Mouse (Mus musculus): ENCODE measurements around the gene Chit1. TPM values are rescaled to one million over a fixed set of nuclear protein-coding genes. Genes with fewer than 3 reads are reported as not detected.

Chit1 gene
- total and polyA plus RNA-seq, 2 experiments from 2014 or later, result 0.19 to 0.41 TPM

DNA sequence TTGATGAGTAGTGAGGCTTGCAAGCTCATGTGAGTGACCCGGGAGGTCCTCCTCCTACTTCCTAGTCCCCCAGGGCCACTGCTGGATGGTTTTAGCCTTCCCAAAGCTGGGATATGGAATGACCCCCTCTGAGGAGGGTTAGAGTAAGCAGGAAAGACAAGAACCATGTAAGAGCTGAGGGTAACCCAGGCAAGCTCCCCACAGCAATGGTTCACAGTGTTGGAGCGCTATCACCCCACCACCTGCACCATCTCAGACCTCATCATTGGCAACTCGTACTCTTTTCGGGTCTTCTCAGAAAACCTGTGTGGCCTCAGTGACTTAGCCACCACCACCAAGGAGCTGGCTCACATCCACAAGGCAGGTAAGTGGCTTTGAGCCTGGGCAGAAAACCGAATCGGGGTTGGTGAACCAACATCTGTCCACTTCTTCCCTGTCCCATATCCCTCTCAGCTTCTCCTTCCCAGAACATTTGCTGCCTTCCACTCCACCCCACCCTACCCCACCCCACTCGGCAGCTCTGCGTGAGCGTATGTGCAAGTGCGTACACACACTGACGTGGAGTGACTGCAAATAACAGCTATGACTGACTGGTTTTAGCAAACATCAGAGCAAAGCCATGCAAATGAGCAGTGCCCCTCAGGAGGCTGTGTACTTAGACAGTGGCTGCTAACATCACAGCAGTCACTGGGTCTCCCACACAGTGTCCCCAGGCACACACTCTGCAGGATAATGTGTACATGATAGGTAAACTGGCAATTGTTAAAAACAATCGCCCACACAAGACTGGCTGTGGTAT is 87.4 kb downstream of the Chit1 start:
- 65% methylated on average over 12 of the region's 12 CpGs for WGBS
- Histone ChIP-seq H3K9ac (no peak overlapping the region), H3K27ac (ENCODE audit: low read depth, low read length) (no peak overlapping the region), H3K27me3 (ENCODE audit: insufficient read depth, low read length) (no peaks in the 10 kb centered on the region), H3K4me2 (ENCODE audit: low read depth) (no peak overlapping the region), H3K36me3 (ENCODE audit: insufficient read depth) (no peaks in the 10 kb centered on the region; the same call in 1 of the 2 replicates), H3K9me3 (ENCODE audit: low read length) (no peaks in the 10 kb centered on the region), H3K4me3 (ENCODE audit: low read depth, low read length) (no peak overlapping the region), H3K4me1 (ENCODE audit: insufficient read depth) (peaks cover 12% of the 10 kb centered on the region)
- TF ChIP-seq CTCF (IDR thresholded peaks at IDR 0.05; ENCODE audit: low read depth), result no peak
- ATAC-seq, result peak; percentile 42; the same call in 1 of the 2 replicates
- DNase-seq, result no peak

DNA sequence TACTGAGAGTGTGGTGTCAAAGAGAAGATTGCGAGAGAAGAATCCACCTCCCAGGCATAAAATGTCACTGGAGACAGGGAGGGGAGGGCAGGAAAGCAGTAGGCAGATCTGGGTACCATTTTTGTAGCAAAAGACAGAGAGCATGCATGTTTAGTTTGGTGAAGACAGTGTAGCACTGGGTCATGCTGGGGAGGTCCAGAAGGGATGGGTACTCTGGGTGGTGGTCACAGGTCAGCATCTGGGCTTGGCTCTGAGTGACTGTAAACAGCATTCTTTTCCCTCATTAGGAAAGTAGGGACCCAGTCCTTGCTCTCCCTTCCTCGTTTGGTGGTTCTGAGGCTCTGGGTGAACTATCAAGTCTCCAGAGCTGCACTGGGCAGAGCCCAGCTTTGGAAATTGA is 89.4 kb downstream of the Chit1 start:
- WGBS, result 67% methylated on average over 2 of the region's 2 CpGs
- DNase-seq (no peak), ATAC-seq (no peak)
- H3K4me3 ChIP-seq (ENCODE audit: low read depth, low read length), result no peak overlapping the region
- no peak for TF ChIP-seq CTCF (IDR thresholded peaks at IDR 0.05; ENCODE audit: low read depth)
- peak overlapping the region; percentile 59; the same call in 1 of the 2 replicates for H3K27ac ChIP-seq (ENCODE audit: low read depth, low read length)
- H3K9ac ChIP-seq, result no peak overlapping the region
- no peaks in the 10 kb centered on the region for H3K27me3 ChIP-seq (ENCODE audit: insufficient read depth, low read length)
- no peak overlapping the region for H3K4me2 ChIP-seq (ENCODE audit: low read depth)
- no peaks in the 10 kb centered on the region; the same call in 1 of the 2 replicates for H3K36me3 ChIP-seq (ENCODE audit: insufficient read depth)
- H3K9me3 ChIP-seq (ENCODE audit: low read length), result no peaks in the 10 kb centered on the region
- H3K4me1 ChIP-seq (ENCODE audit: insufficient read depth), result peaks cover 14% of the 10 kb centered on the region

Other genes starting within 250 kb of the Chit1 start
- 2.9 and 5.1 TPM in 2 replicates for gene Optc, start 203.2 kb upstream of the Chit1 start, total RNA-seq (2014; rRNA removed)
- gene Optc, start 203.2 kb upstream of the Chit1 start, polyA plus RNA-seq (2015; fragmentation: Nextera tagmentation; extraction: Ambion mirVana), result 1.8 and 2.4 TPM in 2 replicates
- 1.8 and 2.4 TPM in 2 replicates for gene Prelp, start 189.8 kb upstream of the Chit1 start, total RNA-seq (2014; rRNA removed)
- gene Prelp, start 189.8 kb upstream of the Chit1 start, polyA plus RNA-seq (2015; fragmentation: Nextera tagmentation; extraction: Ambion mirVana), result 3.8 and 5.0 TPM in 2 replicates
- gene Fmod, start 74.0 kb upstream of the Chit1 start, total RNA-seq (2014; rRNA removed), result 7.0 and 14.2 TPM in 2 replicates
- 14.7 and 19.6 TPM in 2 replicates for gene Fmod, start 74.0 kb upstream of the Chit1 start, polyA plus RNA-seq (2015; fragmentation: Nextera tagmentation; extraction: Ambion mirVana)
- 9.2 and 11.9 TPM in 2 replicates for gene Btg2, start 32.1 kb upstream of the Chit1 start, total RNA-seq (2014; rRNA removed)
- gene Btg2, start 32.1 kb upstream of the Chit1 start, polyA plus RNA-seq (2015; fragmentation: Nextera tagmentation; extraction: Ambion mirVana), result 10.1 and 12.0 TPM in 2 replicates
- gene Chil1, start 70.9 kb downstream of the Chit1 start, total RNA-seq (2014; rRNA removed), result 0.38 and 1.3 TPM in 2 replicates
- 3.3 and 4.1 TPM in 2 replicates for gene Chil1, start 70.9 kb downstream of the Chit1 start, polyA plus RNA-seq (2015; fragmentation: Nextera tagmentation; extraction: Ambion mirVana)
- 0.10 and 0.23 TPM in 2 replicates for gene Mybph, start 82.2 kb downstream of the Chit1 start, total RNA-seq (2014; rRNA removed)
- gene Mybph, start 82.2 kb downstream of the Chit1 start, polyA plus RNA-seq (2015; fragmentation: Nextera tagmentation; extraction: Ambion mirVana), result 0.12 TPM in 1 of 2 replicates, not detected in the other
- gene Adora1, start 124.2 kb downstream of the Chit1 start, total RNA-seq (2014; rRNA removed), result 38.4 and 41.5 TPM in 2 replicates
- 29.3 and 37.5 TPM in 2 replicates for gene Adora1, start 124.2 kb downstream of the Chit1 start, polyA plus RNA-seq (2015; fragmentation: Nextera tagmentation; extraction: Ambion mirVana)
- 0.08 and 0.29 TPM in 2 replicates for gene Myog, start 178.7 kb downstream of the Chit1 start, total RNA-seq (2014; rRNA removed)
- 0.19 and 0.28 TPM in 2 replicates for gene Myog, start 178.7 kb downstream of the Chit1 start, polyA plus RNA-seq (2015; fragmentation: Nextera tagmentation; extraction: Ambion mirVana)
- gene Ppfia4, start 221.7 kb downstream of the Chit1 start, total RNA-seq (2014; rRNA removed), result 26.9 and 31.9 TPM in 2 replicates
- 12.7 and 17.5 TPM in 2 replicates for gene Ppfia4, start 221.7 kb downstream of the Chit1 start, polyA plus RNA-seq (2015; fragmentation: Nextera tagmentation; extraction: Ambion mirVana)